Mouse (Mus musculus): ENCODE measurements around the gene Dpagt1. TPM values are rescaled to one million over a fixed set of nuclear protein-coding genes. Genes with fewer than 3 reads are reported as not detected.
A peak's percentile ranks its signal among the peaks of the same experiment; 100 is the strongest.
"Not testable (repeated sequence)": the region's sequence is repeated elsewhere in the genome, so short reads cannot be mapped to it uniquely, and the experiment has no call there.

Dpagt1 gene
- polyA plus RNA-seq, 1 experiment, result 24.0 TPM

GRCm38 (mm10) chr9:44332918-44333638 is 7.3 kb downstream of the Dpagt1 start:
- no peak overlapping the region for H3K4me3 ChIP-seq (ENCODE audit: extremely low read depth, insufficient read depth, insufficient read length)
- H3K4me1 ChIP-seq (ENCODE audit: control insufficient read depth, insufficient read depth, insufficient read length), result peaks cover 2% of the 10 kb centered on the region; the same call in 1 of the 2 replicates
- peaks cover 10% of the 10 kb centered on the region for H3K36me3 ChIP-seq (ENCODE audit: control insufficient read depth, insufficient read depth, low read length)
- TF ChIP-seq POLR2A (IDR thresholded peaks at IDR 0.05; ENCODE audit: low read depth, low read length), result no peak
- no peak for TF ChIP-seq CTCF (IDR thresholded peaks at IDR 0.05; ENCODE audit: extremely low read depth, insufficient read depth, insufficient read length, insufficient replicate concordance)
- 92% methylated on average over 13 of the region's 13 CpGs for WGBS
- no peaks in the 10 kb centered on the region for H3K27me3 ChIP-seq (ENCODE audit: control insufficient read depth, insufficient read depth, low read length)
- H3K27ac ChIP-seq (ENCODE audit: insufficient read depth, low read length), result no peak overlapping the region
- DNase-seq (ENCODE audit: low read depth in 1 of 2, low spot score in 2 of 2), result no peak

- peak; percentile 98 to 99 for DNase-seq (ENCODE audit: low read depth in 1 of 2, low spot score in 2 of 2)
- H3K4me3 ChIP-seq (ENCODE audit: extremely low read depth, insufficient read depth, insufficient read length), result peak within 1 kb of the TSS; percentile 89
- WGBS, result under 1% methylated on average over 91 of the region's 91 CpGs
- TF ChIP-seq CTCF (IDR thresholded peaks at IDR 0.05; ENCODE audit: extremely low read depth, insufficient read depth, insufficient read length, insufficient replicate concordance) (0 out of 2 replicates have a peak, but pooled peaks have one; percentile 1), POLR2A (IDR thresholded peaks at IDR 0.05; ENCODE audit: low read depth, low read length) (peak; percentile 99)
- H3K27me3 ChIP-seq (ENCODE audit: control insufficient read depth, insufficient read depth, low read length), result no peaks in the 10 kb centered on the region
- H3K36me3 ChIP-seq (ENCODE audit: control insufficient read depth, insufficient read depth, low read length), result peaks cover 10% of the 10 kb centered on the region
- peak within 1 kb of the TSS; percentile 81 for H3K27ac ChIP-seq (ENCODE audit: insufficient read depth, low read length)
- H3K4me1 ChIP-seq (ENCODE audit: control insufficient read depth, insufficient read depth, insufficient read length), result peaks cover 2% of the 10 kb centered on the region; the same call in 1 of the 2 replicates
Observed at GRCm38 (mm10) chr9:44334396-44335330, 8.8 kb downstream of the Dpagt1 start, which contains the start of gene H2afx. TSS of gene H2afx (plus strand) at chr9:44334694.

- no peak for DNase-seq (ENCODE audit: low read depth in 1 of 2, low spot score in 2 of 2)
- no peaks in the 10 kb centered on the region for H3K27me3 ChIP-seq (ENCODE audit: control insufficient read depth, insufficient read depth, low read length)
- peaks cover 10% of the 10 kb centered on the region for H3K36me3 ChIP-seq (ENCODE audit: control insufficient read depth, insufficient read depth, low read length)
Observed at GRCm38 (mm10) chr9:44335331-44336092, 9.7 kb downstream of the Dpagt1 start.

GRCm38 (mm10) chr9:44336093-44336406 is 10.2 kb downstream of the Dpagt1 start:
- peak overlapping the region; percentile 41 for H3K4me3 ChIP-seq (ENCODE audit: extremely low read depth, insufficient read depth, insufficient read length)
- H3K36me3 ChIP-seq (ENCODE audit: control insufficient read depth, insufficient read depth, low read length), result peaks cover 13% of the 10 kb centered on the region
- TF ChIP-seq CTCF (IDR thresholded peaks at IDR 0.05; ENCODE audit: extremely low read depth, insufficient read depth, insufficient read length, insufficient replicate concordance) (no peak), POLR2A (IDR thresholded peaks at IDR 0.05; ENCODE audit: low read depth, low read length) (no peak)

More at GRCm38 (mm10) chr9:44335331-44336092, 9.7 kb downstream of the Dpagt1 start:
- Histone ChIP-seq H3K4me3 (ENCODE audit: extremely low read depth, insufficient read depth, insufficient read length) (peak overlapping the region; percentile 89), H3K27ac (ENCODE audit: insufficient read depth, low read length) (peak overlapping the region; percentile 81), H3K4me1 (ENCODE audit: control insufficient read depth, insufficient read depth, insufficient read length) (peaks cover 2% of the 10 kb centered on the region; the same call in 1 of the 2 replicates)
- 1% methylated on average over 50 of the region's 50 CpGs for WGBS
- TF ChIP-seq POLR2A (IDR thresholded peaks at IDR 0.05; ENCODE audit: low read depth, low read length), result no peak
- TF ChIP-seq CTCF (IDR thresholded peaks at IDR 0.05; ENCODE audit: extremely low read depth, insufficient read depth, insufficient read length, insufficient replicate concordance), result no peak

GRCm38 (mm10) chr9:44336513-44336912 is 10.7 kb downstream of the Dpagt1 start:
- not testable (repeated sequence) for H3K4me3 ChIP-seq (ENCODE audit: extremely low read depth, insufficient read depth, insufficient read length); H3K4me1 ChIP-seq (ENCODE audit: control insufficient read depth, insufficient read depth, insufficient read length); H3K27ac ChIP-seq (ENCODE audit: insufficient read depth, low read length); H3K27me3 ChIP-seq (ENCODE audit: control insufficient read depth, insufficient read depth, low read length); DNase-seq (ENCODE audit: low read depth in 1 of 2, low spot score in 2 of 2)
- peaks cover 11% of the 10 kb centered on the region for H3K36me3 ChIP-seq (ENCODE audit: control insufficient read depth, insufficient read depth, low read length)
- WGBS, result 50% methylated on average over 4 of the region's 4 CpGs

More at GRCm38 (mm10) chr9:44336093-44336406, 10.2 kb downstream of the Dpagt1 start:
- DNase-seq (ENCODE audit: low read depth in 1 of 2, low spot score in 2 of 2), result no peak
- Histone ChIP-seq H3K4me1 (ENCODE audit: control insufficient read depth, insufficient read depth, insufficient read length) (peaks cover 2% of the 10 kb centered on the region; the same call in 1 of the 2 replicates), H3K27me3 (ENCODE audit: control insufficient read depth, insufficient read depth, low read length) (no peaks in the 10 kb centered on the region), H3K27ac (ENCODE audit: insufficient read depth, low read length) (no peak overlapping the region)
- 4% methylated on average over 5 of the region's 5 CpGs for WGBS

GRCm38 (mm10) chr9:44336964-44337363 is 11.1 kb downstream of the Dpagt1 start:
- H3K4me3 ChIP-seq (ENCODE audit: extremely low read depth, insufficient read depth, insufficient read length), result no peak overlapping the region
- H3K27ac ChIP-seq (ENCODE audit: insufficient read depth, low read length), result no peak overlapping the region
- TF ChIP-seq POLR2A (IDR thresholded peaks at IDR 0.05; ENCODE audit: low read depth, low read length) (no peak), CTCF (IDR thresholded peaks at IDR 0.05; ENCODE audit: extremely low read depth, insufficient read depth, insufficient read length, insufficient replicate concordance) (no peak)
- DNase-seq (ENCODE audit: low read depth in 1 of 2, low spot score in 2 of 2), result no peak
- peaks cover 10% of the 10 kb centered on the region for H3K36me3 ChIP-seq (ENCODE audit: control insufficient read depth, insufficient read depth, low read length)
- H3K4me1 ChIP-seq (ENCODE audit: control insufficient read depth, insufficient read depth, insufficient read length), result peaks cover 2% of the 10 kb centered on the region; the same call in 1 of the 2 replicates
- WGBS, result 60% methylated on average over 3 of the region's 3 CpGs
- H3K27me3 ChIP-seq (ENCODE audit: control insufficient read depth, insufficient read depth, low read length), result no peaks in the 10 kb centered on the region
